Mouse (Mus musculus) Muller cell, postnatal 12 days (primary cell): ENCODE data around the gene Rflna.

Experiments
- DNase-seq: peaks from one replicate; pipeline ENCODE4 v3.0.0-alpha.2; 2015; ENCODE audit errors: inconsistent ontology term

Gene Rflna

DNA sequence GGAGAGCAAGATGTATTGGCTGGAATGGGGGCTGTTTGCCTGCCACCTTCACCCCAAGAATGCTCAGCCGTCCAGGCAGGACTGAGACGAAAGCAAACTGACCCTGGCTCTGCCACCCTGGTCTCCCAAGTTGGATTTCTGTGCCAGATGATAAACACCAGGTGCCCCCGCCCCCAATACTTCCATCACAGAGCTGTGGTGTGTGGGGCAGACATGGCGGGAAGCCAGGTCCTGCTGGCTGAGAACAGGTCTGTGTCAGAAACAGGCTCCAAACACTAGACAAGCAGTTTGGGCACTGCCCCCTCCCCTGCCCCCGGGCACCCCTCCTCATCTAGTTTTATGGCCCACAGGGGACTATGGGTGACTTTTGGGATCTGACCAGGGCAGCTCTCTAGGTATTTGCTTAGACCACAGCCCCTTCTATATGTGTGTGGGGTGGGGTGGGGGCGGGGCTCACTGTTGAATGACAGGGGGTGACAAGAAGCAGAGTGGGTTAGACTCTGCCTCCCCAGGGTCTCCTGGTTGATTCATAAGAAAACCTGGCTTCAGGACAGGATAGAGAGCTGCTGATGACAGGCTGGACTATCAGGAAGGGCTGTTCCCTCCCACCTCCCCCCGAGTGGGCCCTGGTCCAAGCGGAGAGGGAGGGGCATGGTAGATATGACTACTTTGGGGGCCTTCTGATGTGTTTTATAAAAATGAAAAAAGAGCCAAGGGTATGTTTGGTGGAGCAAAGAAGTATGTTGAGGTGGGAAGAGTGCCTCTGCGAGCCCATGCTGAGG lies 3.0 kb downstream of the Rflna start:
- peak; percentile 61 for DNase-seq

GRCm38 (mm10) chr5:125006896-125007295 lies 3.9 kb downstream of the Rflna start:
- DNase-seq: no peak

DNA sequence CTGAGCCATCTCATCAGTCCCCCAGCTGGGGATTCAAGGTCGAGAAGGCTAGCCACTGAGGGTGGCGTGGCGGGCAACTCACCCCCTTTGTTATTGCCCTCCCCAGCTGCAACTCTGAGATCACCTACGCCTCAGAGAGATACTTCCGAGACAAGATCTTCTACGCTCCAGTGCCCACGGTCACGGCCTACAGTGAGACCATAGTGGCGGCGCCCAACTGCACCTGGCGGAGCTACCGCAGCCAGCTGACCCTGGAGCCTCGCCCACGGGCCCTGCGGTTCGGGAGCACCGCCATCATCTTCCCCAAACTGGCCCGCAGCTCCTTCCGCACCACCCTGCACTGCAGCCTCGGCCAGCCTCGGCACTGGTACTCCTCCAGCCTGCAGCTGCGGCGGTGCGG lies 8.1 kb downstream of the Rflna start:
- DNase-seq: no peak

DNA sequence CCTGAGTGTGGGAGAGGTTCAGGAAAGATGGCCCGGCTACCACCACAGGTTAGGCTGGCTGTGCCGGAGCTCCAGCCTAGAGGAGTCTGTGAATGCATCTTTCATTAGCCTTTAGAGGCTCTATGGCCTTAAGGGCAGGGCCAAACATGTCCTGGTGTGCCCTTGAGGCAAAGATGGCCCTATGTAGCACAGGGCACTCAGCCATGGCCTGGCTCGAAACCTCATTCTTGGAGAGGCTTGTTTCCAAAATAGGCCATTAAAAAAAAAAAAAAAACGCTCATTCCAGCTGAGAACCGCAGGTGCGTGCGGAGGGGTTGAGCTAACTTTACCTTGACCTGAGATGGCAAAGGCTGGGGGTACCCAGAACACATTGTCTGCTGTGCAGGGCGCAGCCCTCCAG lies 8.6 kb downstream of the Rflna start:
- no peak for DNase-seq

GRCm38 (mm10) chr5:125014497-125014896 lies 11.5 kb downstream of the Rflna start:
- DNase-seq: no peak

GRCm38 (mm10) chr5:125015066-125015465 lies 12.0 kb downstream of the Rflna start:
- no peak for DNase-seq

- DNase-seq: no peak
Observed at GRCm38 (mm10) chr5:125015576-125015975, 12.6 kb downstream of the Rflna start.

DNA sequence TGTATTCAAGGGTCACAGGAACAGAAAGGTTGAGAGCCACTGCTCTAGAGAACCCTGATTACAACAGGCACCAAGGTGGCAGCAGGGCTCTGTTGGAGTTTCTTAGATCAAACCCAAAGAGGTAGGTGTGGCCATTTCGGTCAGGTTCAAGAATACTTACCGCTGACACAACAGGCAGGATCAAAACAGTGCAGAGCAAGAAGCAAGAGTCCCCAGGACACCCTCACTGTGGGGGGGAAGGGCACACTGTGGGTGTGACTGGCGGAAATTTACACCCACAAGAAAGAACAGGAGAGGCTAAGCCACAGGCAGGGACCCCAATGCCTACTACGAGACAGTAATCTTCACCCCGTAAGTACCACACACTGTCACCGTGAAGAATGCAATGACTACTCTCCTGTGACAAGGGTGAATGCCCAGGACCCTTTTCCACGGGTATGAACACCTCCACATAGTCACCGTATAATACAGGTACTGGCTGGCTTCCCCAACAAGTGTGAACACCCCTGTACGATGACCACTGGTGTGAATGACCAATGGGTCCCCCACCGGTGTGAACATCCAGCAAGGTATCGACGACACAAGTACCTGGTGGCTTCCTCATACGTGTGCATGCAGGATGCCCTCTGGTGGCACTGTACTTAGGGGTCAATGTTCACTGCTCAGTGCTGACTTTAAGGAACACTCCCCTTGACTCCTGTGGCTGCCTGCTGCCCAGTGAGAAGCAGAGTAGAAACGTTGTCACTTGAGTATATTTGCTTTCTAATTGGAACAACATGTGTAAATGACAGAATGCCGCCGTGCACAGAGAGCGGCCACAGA lies 13.6 kb downstream of the Rflna start:
- DNase-seq: no peak

DNA sequence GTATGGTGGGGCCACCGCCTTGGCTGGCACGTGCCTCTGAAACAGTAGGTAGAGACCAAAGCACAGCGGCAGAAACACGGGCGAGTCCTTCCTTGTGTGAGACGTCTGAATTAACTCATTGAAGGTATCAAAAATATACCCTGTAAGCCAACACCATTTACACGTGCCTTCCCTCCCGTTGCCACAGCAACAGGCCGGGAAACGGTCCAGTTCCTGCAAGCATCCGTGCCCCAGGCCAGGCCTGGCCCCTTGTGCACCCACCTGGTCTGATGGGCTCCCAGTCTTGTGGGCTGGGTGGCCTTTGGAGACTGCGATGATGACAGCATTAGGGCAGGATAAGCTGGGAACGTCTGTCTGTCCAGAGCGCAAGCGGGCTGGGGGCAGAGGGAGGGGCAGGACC lies 14.3 kb downstream of the Rflna start:
- DNase-seq: no peak

DNA sequence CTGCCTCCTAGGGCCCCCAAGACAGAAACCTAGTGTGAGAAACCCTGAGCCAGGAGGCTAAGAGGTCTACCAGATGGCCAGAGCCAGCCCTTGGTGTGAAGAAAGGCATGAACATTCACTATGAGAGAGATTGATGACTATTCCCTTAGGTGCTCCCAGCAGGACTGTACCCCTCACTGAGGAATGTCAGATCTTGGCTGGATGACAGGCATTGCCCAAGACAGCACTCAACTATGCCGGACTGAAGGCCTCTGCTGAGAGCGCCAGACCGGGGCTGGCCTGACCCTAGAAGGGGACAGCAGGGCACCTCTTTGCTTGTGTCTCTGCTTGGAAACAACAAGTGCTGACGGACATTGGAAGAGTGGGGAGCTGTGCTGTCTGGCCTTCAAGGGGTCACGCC lies 16.1 kb downstream of the Rflna start:
- DNase-seq: peak; percentile 77

GRCm38 (mm10) chr5:125021298-125021697 lies 18.3 kb downstream of the Rflna start:
- DNase-seq: peak; percentile 89

DNA sequence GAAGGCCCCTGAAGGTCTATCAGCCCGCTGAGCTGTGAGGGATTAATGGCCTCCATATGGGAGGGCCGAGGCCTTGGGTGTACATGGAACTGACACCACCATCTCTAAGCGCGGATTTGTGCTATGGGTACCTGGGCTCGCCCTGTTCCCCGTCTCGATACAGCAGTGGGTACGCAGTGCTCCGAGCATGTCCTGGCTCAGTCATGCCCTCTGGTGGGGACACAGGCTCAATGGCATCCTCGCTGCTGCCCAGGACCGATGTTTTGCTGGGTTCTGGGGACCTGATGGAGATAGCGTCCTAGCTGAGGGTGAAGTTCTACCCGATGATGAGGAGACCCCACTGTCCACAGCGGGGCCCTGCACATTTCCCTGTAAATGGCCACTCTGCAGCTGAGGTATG lies 21.0 kb downstream of the Rflna start:
- no peak for DNase-seq

- DNase-seq: no peak
Observed at GRCm38 (mm10) chr5:125028371-125028770, 25.4 kb downstream of the Rflna start.

GRCm38 (mm10) chr5:125028911-125029310 lies 25.9 kb downstream of the Rflna start:
- no peak for DNase-seq

DNA sequence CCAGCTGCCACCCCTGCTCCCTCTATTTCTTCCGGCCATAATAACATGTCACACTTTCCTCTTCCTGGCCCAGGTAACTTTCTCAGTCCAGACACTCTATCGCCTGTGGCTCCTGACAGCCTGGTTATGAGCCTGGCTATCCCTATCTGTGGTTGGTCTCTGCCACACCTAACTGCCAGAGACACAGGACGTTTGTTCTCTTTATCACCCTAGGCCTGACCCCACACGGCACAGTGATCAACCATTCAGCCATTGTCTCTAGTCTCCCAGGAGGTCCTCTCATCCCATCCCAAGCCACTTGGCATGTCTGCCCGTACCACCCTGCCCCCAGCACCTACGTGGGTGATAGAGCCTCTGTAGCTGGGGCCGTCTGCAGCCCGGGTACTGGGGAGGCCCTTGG lies 33.5 kb downstream of the Rflna start:
- DNase-seq: no peak

- DNase-seq: no peak
Observed at GRCm38 (mm10) chr5:125039377-125040027, 36.5 kb downstream of the Rflna start.

DNA sequence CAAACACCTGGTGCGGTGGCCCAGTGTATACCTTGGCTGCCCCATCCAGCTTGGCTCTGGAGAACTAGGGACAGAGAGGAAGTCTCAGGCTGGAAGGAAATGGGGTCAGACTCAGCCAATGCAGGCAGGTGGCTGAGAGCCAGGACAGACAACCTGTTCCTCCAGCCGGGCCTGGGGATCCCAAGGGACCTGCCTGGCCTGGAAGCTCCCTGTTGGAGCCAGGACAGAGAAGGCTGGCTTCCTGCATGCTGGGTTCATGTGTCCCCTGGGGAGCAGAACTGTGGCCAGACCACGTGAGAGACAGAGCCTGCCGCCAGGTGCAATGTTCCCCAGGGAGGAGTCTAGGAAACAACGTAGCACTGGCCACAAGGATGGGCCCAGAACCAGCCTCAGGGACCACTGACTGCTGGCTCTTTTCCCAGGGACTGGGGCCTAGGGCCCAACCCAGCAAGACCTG lies 37.1 kb downstream of the Rflna start:
- DNase-seq: peak; percentile 78

- no peak for DNase-seq
Observed at GRCm38 (mm10) chr5:125041578-125041977, 38.6 kb downstream of the Rflna start.

DNA sequence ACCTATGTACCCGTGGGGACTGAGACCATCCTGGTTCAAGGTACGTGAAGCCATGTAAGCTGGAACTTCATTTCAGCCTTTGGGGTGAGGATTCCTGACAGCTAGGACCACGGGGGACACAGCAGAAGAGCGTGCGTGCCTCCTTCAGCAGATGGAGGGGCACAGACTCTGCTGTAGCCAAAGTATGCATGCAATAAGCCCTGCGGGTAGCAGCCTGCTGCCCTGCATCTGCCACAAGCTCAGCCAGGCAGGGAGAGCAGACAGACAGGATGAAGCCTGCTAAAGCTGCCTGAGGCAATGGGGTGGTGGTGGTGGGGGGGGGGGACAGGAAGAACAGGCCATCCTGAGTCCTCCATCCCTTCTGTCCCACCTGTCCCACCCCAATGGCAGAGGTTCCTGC lies 40.4 kb downstream of the Rflna start:
- DNase-seq: no peak

- peak; percentile 92 for DNase-seq
Observed at GRCm38 (mm10) chr5:125045202-125045601, 42.2 kb downstream of the Rflna start.

DNA sequence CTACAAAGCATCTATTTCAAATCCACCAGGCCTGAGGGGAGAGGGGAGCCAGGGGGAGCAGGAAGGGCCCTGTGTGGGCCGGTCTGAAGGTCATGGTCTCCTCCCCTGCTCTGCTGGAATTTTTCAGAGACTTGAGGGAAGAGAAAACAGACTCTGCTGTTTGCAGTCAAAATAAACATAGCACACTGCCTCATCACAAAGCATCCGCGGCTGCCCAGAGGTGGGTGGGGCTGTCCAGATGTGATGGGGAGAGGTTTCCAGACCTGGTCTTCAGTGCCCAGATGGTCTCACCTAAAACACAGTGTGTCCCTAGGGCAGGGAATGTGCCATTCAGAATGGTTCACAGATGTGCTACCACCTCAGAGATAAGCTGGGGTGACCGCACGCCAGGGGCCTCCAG lies 43.4 kb downstream of the Rflna start:
- DNase-seq: no peak

GRCm38 (mm10) chr5:125049481-125049880 lies 46.5 kb downstream of the Rflna start:
- DNase-seq: no peak

DNA sequence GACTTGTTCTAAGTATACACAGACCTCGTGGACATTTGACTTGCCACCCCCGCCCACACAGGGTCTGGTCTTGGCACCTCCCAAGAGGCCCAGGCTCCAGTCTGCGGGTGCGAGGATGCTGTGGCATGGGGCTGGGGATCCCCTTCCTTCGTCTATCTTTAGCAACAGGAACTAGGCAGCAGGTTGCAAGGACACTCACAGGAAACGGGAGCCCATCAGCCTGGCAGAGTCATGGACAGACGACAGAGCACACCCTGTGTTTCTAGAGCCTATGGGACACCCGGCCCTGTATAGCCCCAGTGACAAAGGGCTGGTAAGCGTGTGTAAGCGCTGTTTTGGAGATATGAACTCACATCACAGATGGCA lies 49.2 kb downstream of the Rflna start:
- no peak for DNase-seq
